Mouse (Mus musculus) myocyte (in vitro differentiated cells): ENCODE measurements around the gene Klf15.

Experiments
- CEBPB ChIP-seq: IDR thresholded peaks from 2 replicates; pipeline ENCODE4 v1.6.1; 2011; ENCODE audit warnings: mild to moderate bottlenecking, moderate library complexity; ENCODE audit not compliant: poor library complexity, insufficient read depth, severe bottlenecking
- E2F4 ChIP-seq: IDR thresholded peaks from one replicate; pipeline ENCODE4 v1.6.1; 2011; ENCODE audit warnings: mild to moderate bottlenecking, control low read depth, moderate library complexity; ENCODE audit not compliant: insufficient read depth
- MAX ChIP-seq: IDR thresholded peaks from one replicate; pipeline ENCODE4 v1.6.1; 2011; ENCODE audit warnings: low read depth, mild to moderate bottlenecking, control low read depth
- MYOD1 ChIP-seq, 3 experiments: IDR thresholded peaks; one replicate each; pipeline ENCODE4 v1.6.1; 2011; ENCODE audit warnings: control low read depth in 2 of 3, low read depth in 2 of 3, mild to moderate bottlenecking in 2 of 3, moderate library complexity in 1 of 3; ENCODE audit not compliant: insufficient read length in 2 of 3, control insufficient read depth in 1 of 3
- MYOG ChIP-seq, 3 experiments: IDR thresholded peaks; one replicate each; pipeline ENCODE4 v1.6.1; 2011; ENCODE audit warnings: control low read depth in 2 of 3, low read depth in 2 of 3, mild to moderate bottlenecking in 2 of 3; ENCODE audit not compliant: insufficient read length in 2 of 3, control insufficient read depth in 1 of 3, insufficient read depth in 1 of 3
- POLR2A ChIP-seq: IDR thresholded peaks from one replicate; pipeline ENCODE4 v1.6.1; 2011; ENCODE audit warnings: low read depth, mild to moderate bottlenecking, control low read depth, moderate library complexity; ENCODE audit not compliant: insufficient read length
- POLR2AphosphoS2 ChIP-seq: IDR thresholded peaks from one replicate; pipeline ENCODE4 v1.6.1; 2011; ENCODE audit warnings: low read depth, control low read depth; ENCODE audit not compliant: insufficient read length
- SRF ChIP-seq: IDR thresholded peaks from one replicate; pipeline ENCODE4 v1.6.1; 2011; ENCODE audit warnings: low read depth; ENCODE audit not compliant: control insufficient read depth, insufficient read length
- USF1 ChIP-seq: IDR thresholded peaks from one replicate; pipeline ENCODE4 v1.6.1; 2011; ENCODE audit warnings: low read depth, mild to moderate bottlenecking, control low read depth, moderate library complexity

GRCm38 (mm10) chr6:90475176-90475853 lies 12.9 kb downstream of the Klf15 start:
- TF ChIP-seq POLR2A (no peak), USF1 (no peak), MYOG (IDR thresholded peaks at IDR 0.05; ENCODE audit: control insufficient read depth in 1 of 3, insufficient read depth in 1 of 3, insufficient read length in 2 of 3, low read depth in 2 of 3) (no peak), SRF (no peak), MAX (no peak), CEBPB (no peak), POLR2AphosphoS2 (no peak), MYOD1 (IDR thresholded peaks at IDR 0.05; ENCODE audit: control insufficient read depth in 1 of 3, insufficient read length in 2 of 3, low read depth in 2 of 3) (no peak), E2F4 (no peak)
